ENCODE assay signal across 25 mouse cellular contexts in genomic region chr19:56225039-56225438, GRCm38 (mm10).
A peak's percentile ranks its signal among the peaks of the same experiment; 100 is the strongest.
DNase-seq lines count a peak whose midpoint lies in the region; ATAC-seq lines count a peak whose summit lies in the region.
"Had no signal": no experiment of that assay in that cellular context is flagged by ENCODE, and none has a peak within 500 bp of the region (broad histone marks: within the 10 kb centered on the region; RNA-seq: fewer than 3 reads in every experiment).

No protein-coding gene starts in this region.

- no peaks in the 10 kb centered on the region for H3K9me3 ChIP-seq in hindbrain, embryonic 16.5 days (ENCODE audit: control insufficient read depth, low read length)
- no peaks in the 10 kb centered on the region for H3K9me3 ChIP-seq in hindbrain, embryonic 11.5 days (ENCODE audit: control insufficient read depth, low read length)
- H3K9me3 ChIP-seq in midbrain, embryonic 10.5 days (replicated peaks), result no peaks in the 10 kb centered on the region
- H3K9me3 ChIP-seq in midbrain, embryonic 15.5 days, result no peaks in the 10 kb centered on the region
- H3K9me3 ChIP-seq: forebrain, embryonic 13.5 days; G1E; heart, embryonic 12.5 days; hindbrain, embryonic 12.5 days; liver, embryonic 15.5 days; lung, embryonic 15.5 days; neural tube, embryonic 12.5 days; stomach, embryonic 15.5 days had no signal

- H3K4me3 ChIP-seq in hindbrain, embryonic 16.5 days (ENCODE audit: low read length), result no peak overlapping the region
- H3K4me3 ChIP-seq in hindbrain, embryonic 11.5 days (ENCODE audit: low read depth, low read length), result no peak overlapping the region
- no peak overlapping the region for H3K4me3 ChIP-seq in midbrain, embryonic 10.5 days
- no peak overlapping the region for H3K4me3 ChIP-seq in midbrain, embryonic 15.5 days
- H3K4me3 ChIP-seq: forebrain, embryonic 13.5 days; heart, embryonic 12.5 days; hindbrain, embryonic 12.5 days; liver, embryonic 15.5 days; lung, embryonic 15.5 days; myocyte; neural tube, embryonic 12.5 days; stomach, embryonic 15.5 days had no signal

- 55% methylated on average over 7 of the region's 7 CpGs for WGBS in hindbrain, embryonic 16.5 days
- 53% methylated on average over 7 of the region's 7 CpGs for WGBS in hindbrain, embryonic 11.5 days
- 73% methylated on average over 7 of the region's 7 CpGs for WGBS in midbrain, embryonic 10.5 days
- WGBS in midbrain, embryonic 15.5 days, result 44% methylated on average over 7 of the region's 7 CpGs

- ATAC-seq in hindbrain, embryonic 16.5 days, result no peak
- no peak for ATAC-seq in hindbrain, embryonic 11.5 days (ENCODE audit: low FRiP score)
- no peak for ATAC-seq in midbrain, embryonic 15.5 days (replicated peaks)
- peak; percentile 69 for ATAC-seq in megakaryocyte progenitor cell, adult 5-6 weeks (replicated peaks; ENCODE audit: poor library complexity)
- ATAC-seq: forebrain, embryonic 13.5 days; intestine, postnatal 0 days; Patski had no signal

- H3K27ac ChIP-seq in hindbrain, embryonic 16.5 days (ENCODE audit: low read depth, low read length), result no peak overlapping the region
- H3K27ac ChIP-seq in hindbrain, embryonic 11.5 days (ENCODE audit: low read depth, low read length), result no peak overlapping the region
- H3K27ac ChIP-seq in midbrain, embryonic 10.5 days (replicated peaks), result 0 out of 2 replicates have a peak overlapping the region, but pooled peaks have one; percentile 5
- H3K27ac ChIP-seq in midbrain, embryonic 15.5 days, result no peak overlapping the region
- H3K27ac ChIP-seq: forebrain, embryonic 13.5 days; hindbrain, embryonic 12.5 days; liver, embryonic 15.5 days; lung, embryonic 15.5 days; neural tube, embryonic 12.5 days; stomach, embryonic 15.5 days had no signal

- 0 out of 2 replicates have a peak overlapping the region, but pooled peaks have one; percentile 29 for H3K9ac ChIP-seq in hindbrain, embryonic 16.5 days (ENCODE audit: low read depth, low read length)
- H3K9ac ChIP-seq in hindbrain, embryonic 11.5 days (ENCODE audit: low read depth, low read length), result no peak overlapping the region
- H3K9ac ChIP-seq in midbrain, embryonic 15.5 days, result no peak overlapping the region
- H3K9ac ChIP-seq: forebrain, embryonic 13.5 days; heart, embryonic 12.5 days; hindbrain, embryonic 12.5 days; liver, embryonic 15.5 days; lung, embryonic 15.5 days; neural tube, embryonic 12.5 days; stomach, embryonic 15.5 days had no signal

- H3K4me2 ChIP-seq in hindbrain, embryonic 16.5 days (ENCODE audit: low read length), result no peak overlapping the region
- H3K4me2 ChIP-seq in hindbrain, embryonic 11.5 days (replicated peaks; ENCODE audit: low read depth, low read length), result no peak overlapping the region
- H3K4me2 ChIP-seq in midbrain, embryonic 15.5 days, result no peak overlapping the region
- H3K4me2 ChIP-seq: forebrain, embryonic 13.5 days; heart, embryonic 12.5 days; hindbrain, embryonic 12.5 days; liver, embryonic 15.5 days; lung, embryonic 15.5 days; neural tube, embryonic 12.5 days; stomach, embryonic 15.5 days had no signal

- H3K27me3 ChIP-seq in hindbrain, embryonic 16.5 days (replicated peaks; ENCODE audit: control insufficient read depth, insufficient read depth, low read length), result no peaks in the 10 kb centered on the region
- no peaks in the 10 kb centered on the region for H3K27me3 ChIP-seq in hindbrain, embryonic 11.5 days (ENCODE audit: control insufficient read depth, insufficient read depth, low read length)
- H3K27me3 ChIP-seq in midbrain, embryonic 10.5 days (ENCODE audit: low read depth, poor library complexity, severe bottlenecking), result no peaks in the 10 kb centered on the region
- no peaks in the 10 kb centered on the region for H3K27me3 ChIP-seq in midbrain, embryonic 15.5 days (replicated peaks)
- H3K27me3 ChIP-seq: hindbrain, embryonic 12.5 days; liver, embryonic 15.5 days; lung, embryonic 15.5 days; neural tube, embryonic 12.5 days; stomach, embryonic 15.5 days had no signal

- H3K36me3 ChIP-seq in hindbrain, embryonic 16.5 days (ENCODE audit: control insufficient read depth, insufficient read depth, low read length), result no peaks in the 10 kb centered on the region
- no peaks in the 10 kb centered on the region for H3K36me3 ChIP-seq in hindbrain, embryonic 11.5 days (ENCODE audit: control insufficient read depth, insufficient read depth, low read length)
- H3K36me3 ChIP-seq in midbrain, embryonic 10.5 days, result no peaks in the 10 kb centered on the region
- H3K36me3 ChIP-seq in midbrain, embryonic 15.5 days (replicated peaks), result no peaks in the 10 kb centered on the region
- H3K36me3 ChIP-seq: G1E; heart, embryonic 12.5 days; hindbrain, embryonic 12.5 days; liver, embryonic 15.5 days; lung, embryonic 15.5 days; neural tube, embryonic 12.5 days; stomach, embryonic 15.5 days had no signal

- DNase-seq in embryo, embryonic 10 days (ENCODE audit: low spot score), result peak; percentile 36
- DNase-seq in embryo, embryonic 10.5 days (ENCODE audit: low spot score), result no peak
- DNase-seq in hindbrain, embryonic 11.5 days (ENCODE audit: low spot score), result no peak
- DNase-seq in midbrain, embryonic 10.5 days (ENCODE audit: low spot score), result no peak
- DNase-seq in left cerebral cortex, adult 9 months (ENCODE audit: low spot score in 2 of 2), result no peak
- DNase-seq: adrenal gland, postnatal 14 days; cerebellum, adult 11-12 months; cerebellum, adult 9-11 months; gastrocnemius, postnatal 10 days; kidney, postnatal 4 days; left cerebral cortex, postnatal 4 days had no signal

- H3K4me1 ChIP-seq in hindbrain, embryonic 16.5 days (ENCODE audit: control insufficient read depth, insufficient read depth, low read depth, low read length), result peaks cover 3% of the 10 kb centered on the region; the same call in 1 of the 2 replicates
- no peaks in the 10 kb centered on the region for H3K4me1 ChIP-seq in hindbrain, embryonic 11.5 days (replicated peaks; ENCODE audit: control insufficient read depth, insufficient read depth, low read length)
- peaks cover 8% of the 10 kb centered on the region for H3K4me1 ChIP-seq in midbrain, embryonic 10.5 days
- peaks cover 13% of the 10 kb centered on the region for H3K4me1 ChIP-seq in midbrain, embryonic 15.5 days
- H3K4me1 ChIP-seq: heart, embryonic 12.5 days; liver, embryonic 15.5 days; stomach, embryonic 15.5 days had no signal
